Mouse (Mus musculus): Measurements from ENCODE around the gene Wipf3.

The Wipf3 gene

DNA sequence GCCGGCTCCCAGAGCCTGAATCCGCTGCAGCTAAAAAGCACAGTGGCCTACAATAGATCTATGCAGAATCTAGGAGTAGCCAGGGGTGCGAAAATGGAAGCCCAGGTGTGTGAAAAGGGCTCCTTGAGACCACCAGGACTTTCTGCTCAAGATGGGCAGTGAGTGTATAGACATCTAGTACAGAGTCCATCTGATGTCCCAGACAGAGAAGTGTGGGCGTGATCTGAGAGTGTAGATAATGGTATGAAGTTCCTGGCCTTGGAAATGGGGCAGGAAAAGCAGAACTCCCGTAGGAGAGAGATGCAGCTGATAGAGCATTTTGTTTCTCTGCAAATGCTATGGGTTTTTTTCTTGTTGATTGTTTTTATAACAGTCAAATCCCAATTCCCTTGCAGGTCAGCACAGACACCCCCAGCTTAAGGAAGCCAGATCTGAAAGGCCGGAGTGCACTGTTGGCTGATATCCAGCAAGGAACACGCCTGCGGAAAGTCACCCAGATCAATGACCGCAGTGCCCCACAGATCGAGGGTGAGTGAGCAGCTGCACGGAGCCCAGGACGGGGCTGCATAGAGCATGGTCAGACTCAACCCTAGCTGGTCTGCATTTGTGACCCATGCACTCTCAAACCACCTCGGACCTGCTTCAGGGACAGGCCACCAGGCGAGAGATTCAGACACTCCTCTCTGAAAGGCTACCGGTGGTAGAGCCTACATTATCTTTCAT, 52.1 kb downstream of the Wipf3 start:
- no peak for DNase-seq

GRCm38 (mm10) chr6:54485000-54485399, 55.6 kb downstream of the Wipf3 start:
- no peak for DNase-seq

- DNase-seq: peak; percentile 78
These were observed 56.1 kb downstream of the Wipf3 start for GRCm38 (mm10) chr6:54485435-54485901.

DNA sequence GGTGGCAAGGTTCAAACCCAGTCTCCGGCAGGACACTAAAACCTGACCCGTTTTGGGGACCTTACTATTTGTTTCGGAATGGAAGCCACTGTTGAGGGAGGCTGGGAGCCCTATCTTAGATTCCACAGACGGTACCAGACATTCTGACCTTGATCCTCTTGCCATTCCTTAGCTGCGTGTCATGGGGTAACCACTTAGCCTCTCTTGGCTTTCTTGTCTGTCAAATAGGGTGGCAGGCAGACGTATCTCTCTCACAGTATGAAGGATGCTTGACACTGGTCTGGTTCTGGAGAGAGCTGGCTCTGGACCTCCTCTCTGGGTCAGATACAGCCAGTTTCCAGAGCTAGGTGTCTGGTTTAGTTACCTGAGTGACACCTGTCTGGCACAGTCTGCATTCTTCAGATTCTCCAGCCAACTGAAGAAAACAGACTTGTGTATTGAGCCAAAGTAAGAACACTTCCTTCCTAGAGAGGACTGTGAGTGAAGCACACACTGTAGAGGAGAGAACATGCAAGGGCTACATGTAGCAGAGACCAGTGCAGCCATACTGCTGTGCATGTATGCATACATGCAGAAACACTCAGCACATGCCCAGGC, 56.7 kb downstream of the Wipf3 start:
- DNase-seq: no peak

GRCm38 (mm10) chr6:54491074-54491473, 61.7 kb downstream of the Wipf3 start:
- DNase-seq: no peak

DNA sequence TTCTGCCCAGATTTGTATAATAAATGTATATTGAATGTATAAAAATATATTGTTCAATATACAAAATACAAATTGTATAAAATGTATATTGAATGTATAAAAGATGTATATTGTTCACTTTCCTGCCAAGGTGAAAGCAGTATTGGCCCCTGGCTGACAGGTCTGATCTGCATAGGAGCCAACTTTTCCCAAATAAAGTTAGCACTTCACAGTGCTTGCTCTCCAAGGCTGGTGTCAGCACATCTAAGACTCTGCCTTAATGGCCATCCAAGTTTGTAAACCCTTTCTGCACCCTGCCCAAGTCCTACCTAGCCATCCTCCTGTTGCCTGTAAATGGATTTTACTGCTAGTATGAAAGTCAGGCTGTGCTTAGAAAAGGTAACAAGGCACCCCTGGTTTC, 64.7 kb downstream of the Wipf3 start:
- DNase-seq: no peak

- no peak for DNase-seq
These were observed 65.4 kb downstream of the Wipf3 start for GRCm38 (mm10) chr6:54494612-54495398.

DNA sequence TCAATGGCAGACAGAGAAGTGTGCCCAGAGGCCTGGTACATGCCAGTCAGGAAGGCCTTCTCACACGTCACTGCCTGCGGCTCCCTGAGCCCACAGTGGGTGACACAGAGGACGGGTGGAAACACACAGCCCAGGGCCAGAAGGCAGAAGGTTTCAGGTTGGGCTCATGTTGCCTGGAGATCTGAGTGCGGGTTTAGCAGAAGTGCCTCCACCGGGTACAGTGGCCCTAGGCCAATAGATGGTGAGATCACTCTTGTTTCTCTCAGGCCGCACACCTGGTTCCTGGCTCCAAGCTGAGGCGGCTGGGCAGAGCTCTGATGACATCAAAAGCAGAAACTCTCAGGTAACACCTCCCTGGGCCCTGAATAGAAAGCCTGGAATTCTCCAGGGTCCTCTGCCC, 66.8 kb downstream of the Wipf3 start:
- DNase-seq: no peak

DNA sequence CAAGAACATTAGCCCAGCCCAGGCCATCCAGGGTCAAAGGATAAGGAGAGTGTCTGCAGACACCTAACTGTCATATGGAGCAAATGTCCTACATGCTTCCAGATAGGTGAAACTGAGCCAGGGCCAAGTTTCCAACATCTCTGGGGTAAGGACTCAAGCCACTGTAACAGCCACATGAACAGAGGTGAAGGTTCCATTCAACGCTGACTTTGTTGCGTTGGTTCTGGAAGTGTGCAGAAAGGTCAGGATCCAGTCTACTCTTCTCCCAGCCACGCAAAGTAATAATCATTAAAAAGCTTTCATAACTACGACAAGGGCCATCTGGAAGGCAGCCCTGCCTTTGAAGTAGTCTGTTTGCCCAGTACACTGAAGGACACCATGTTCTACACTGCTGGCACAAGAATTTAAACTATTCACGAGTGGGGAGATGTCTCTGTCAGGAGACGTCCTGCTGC, 73.3 kb downstream of the Wipf3 start:
- no peak for DNase-seq

DNA sequence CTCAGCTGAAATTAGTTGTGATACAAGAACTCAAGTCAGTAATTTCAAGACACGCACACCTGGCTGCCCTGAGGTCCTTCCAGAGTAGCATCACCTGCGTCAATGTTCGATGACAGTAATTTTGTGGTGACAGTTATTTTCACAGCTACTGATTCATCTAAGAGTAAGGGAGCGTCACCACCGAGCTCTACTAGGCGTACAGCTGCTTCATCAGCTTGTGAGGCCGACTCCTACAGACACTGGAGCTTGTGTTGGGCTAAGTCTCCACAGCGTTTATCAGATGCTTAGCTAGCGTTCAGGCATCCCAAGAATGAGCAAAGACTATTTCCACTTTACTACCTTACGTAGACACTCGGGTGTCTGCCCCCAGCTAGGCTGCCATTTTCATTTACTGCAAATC, 76.9 kb downstream of the Wipf3 start:
- DNase-seq: no peak

DNA sequence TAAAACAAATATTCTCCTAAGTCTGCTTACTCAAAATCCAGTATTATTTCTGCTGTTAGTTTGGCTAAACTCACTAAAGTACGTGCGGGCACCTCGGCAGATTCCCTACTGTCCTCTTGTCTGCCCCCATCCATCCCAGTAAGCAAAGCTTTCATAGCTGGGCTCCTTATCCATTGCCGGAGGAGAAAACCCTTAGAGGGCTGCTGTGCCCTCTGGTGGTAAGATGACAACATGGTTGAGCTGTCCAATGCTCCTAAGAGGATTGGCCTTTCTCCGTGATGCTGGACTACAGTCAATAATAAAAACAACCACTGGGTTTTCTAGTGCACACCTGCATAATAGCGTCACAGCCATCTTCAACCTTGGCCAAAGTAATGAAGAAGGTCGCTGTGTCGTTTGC, 77.6 kb downstream of the Wipf3 start:
- DNase-seq: peak; percentile 30

- DNase-seq: no peak
These were observed 78.4 kb downstream of the Wipf3 start for GRCm38 (mm10) chr6:54507808-54508207.

DNA sequence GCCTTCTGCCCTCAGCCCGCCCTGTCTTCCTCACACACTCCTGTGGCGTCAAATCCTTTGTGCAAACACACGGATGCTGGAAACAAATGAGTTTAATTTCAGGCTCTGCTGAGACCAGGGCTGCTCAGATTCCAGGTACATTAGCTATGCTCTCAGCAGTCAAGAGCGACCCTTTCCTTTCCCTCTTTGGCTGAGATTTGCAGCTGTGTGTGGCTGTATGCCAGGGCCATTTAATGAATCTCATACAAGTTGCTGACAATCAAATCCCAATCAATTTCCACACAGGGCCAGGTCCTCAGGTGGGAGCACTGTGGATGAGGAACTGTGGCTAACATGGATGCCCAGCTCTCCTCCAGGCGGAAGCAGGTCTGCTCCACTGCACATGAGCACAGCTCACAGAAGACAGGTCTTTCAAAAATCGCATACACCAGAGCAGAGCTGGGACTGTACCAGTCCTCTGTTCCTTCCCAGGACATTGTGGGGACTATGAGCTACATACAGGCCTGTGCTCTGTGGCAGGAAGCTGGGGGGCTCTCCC, 78.9 kb downstream of the Wipf3 start:
- DNase-seq: no peak

GRCm38 (mm10) chr6:54509264-54509663, 79.9 kb downstream of the Wipf3 start:
- no peak for DNase-seq

DNA sequence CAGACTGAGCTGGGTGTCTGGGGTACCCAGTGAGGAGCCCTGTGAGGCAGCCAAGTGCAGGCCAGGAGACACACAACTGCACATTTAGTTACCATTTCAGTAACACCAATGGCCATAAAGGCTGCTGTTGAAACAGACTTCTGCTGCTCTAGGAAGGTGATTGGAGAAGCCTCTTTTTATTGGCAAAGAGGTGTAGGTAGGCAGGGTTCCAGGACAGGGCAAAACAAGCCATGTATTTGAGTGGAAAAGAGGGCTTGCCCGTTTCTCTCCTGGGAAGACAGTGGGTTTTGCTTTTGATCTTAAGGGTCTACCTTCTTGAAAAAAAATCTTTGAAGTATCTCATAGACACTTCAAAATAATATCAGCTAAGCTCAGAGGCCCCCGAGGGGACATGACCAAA, 82.9 kb downstream of the Wipf3 start:
- DNase-seq: no peak

DNA sequence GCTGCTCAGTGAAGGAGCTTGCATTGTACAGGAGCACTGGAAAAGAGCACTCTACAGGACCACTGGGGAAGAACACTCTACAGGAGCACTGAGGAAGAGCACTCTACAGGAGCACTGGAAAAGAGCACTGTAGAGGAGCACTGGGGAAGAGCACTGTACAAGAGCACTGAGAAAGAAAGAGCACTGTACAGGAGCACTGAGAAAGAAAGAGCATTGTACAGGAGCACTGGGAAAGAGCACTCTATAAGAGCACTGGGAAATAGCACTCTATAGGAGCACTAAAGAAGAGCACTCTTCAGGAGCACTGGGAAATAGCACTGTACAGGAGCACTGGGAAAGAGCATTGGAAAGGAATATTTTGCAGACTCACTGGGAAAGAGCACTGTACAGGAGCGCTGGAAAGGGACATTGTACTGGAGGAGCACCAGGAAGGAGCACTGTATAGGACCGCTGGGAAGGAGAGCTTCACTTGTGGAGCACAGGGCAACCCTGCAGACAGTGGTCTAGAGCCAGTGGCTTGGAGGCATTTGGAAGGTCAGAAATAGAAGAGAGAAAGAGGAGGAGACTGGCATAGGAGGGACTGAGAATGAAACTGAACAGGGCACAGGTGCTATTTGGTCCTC, 87.2 kb downstream of the Wipf3 start:
- no peak for DNase-seq

GRCm38 (mm10) chr6:54518758-54519157, 89.4 kb downstream of the Wipf3 start:
- no peak for DNase-seq

DNA sequence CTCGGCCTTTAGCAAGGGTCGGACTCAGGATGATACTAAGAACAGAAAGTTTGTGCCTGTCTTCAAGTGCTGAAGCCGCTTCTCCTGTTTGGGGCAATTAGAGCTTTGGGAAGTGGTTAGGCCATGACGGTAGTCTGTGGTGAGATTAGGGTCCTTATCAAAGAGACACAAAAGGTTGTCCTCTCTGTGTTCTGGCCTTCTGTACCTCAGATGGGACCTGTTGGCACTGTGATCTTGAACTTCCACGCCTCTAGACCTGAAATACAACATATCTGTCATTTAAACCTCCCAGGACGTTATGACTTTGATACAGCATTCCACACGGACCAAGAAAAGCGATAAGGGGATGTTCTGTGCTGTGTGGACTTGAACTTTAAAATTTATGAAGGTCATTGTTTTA, 99.3 kb downstream of the Wipf3 start:
- no peak for DNase-seq

- DNase-seq: no peak
These were observed 100.8 kb downstream of the Wipf3 start for GRCm38 (mm10) chr6:54530182-54530581.

- no peak for DNase-seq
These were observed 101.7 kb downstream of the Wipf3 start for GRCm38 (mm10) chr6:54531048-54531481.

DNA sequence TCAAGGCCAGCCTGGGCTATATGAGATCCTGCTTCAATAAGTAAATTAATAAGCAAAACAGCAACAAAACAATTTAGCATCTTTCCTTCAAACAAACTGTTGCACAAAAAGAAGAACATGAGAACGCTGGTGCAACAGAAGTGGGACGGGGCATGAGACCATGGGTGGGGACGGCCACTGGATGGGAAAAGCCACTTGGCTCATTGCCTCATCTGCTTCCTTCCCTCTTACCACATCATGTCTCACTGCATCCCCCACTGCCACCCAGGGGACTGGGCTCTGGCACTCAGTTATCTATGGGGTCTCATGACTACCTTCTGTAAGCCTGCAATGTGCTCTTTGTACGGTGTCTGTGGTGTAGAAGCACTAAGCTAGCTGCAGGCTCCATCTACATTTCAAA, 106.1 kb downstream of the Wipf3 start:
- no peak for DNase-seq

- no peak for DNase-seq
These were observed 107.7 kb downstream of the Wipf3 start for GRCm38 (mm10) chr6:54537053-54537452.

GRCm38 (mm10) chr6:54538773-54539173, 109.4 kb downstream of the Wipf3 start:
- DNase-seq: no peak
